Mouse (Mus musculus) forebrain, embryonic 16.5 days (tissue): ENCODE data around the gene Cbx1. TPM values are rescaled to one million over a fixed set of nuclear protein-coding genes. Genes with fewer than 3 reads are reported as not detected.

ENCODE experiments used
- ATAC-seq: fragments of 200-750 bp; cut with Nextera tagmentation; 2 replicates; pipeline ENCODE4 v1.8.0; 2017; ENCODE audit warnings: mild to moderate bottlenecking, moderate library complexity
- H3K27ac ChIP-seq: fragments of 300-500 bp; sonication (generic); 2 replicates; pipeline ENCODE4 v1.5.1; 2014; ENCODE audit warnings: low read length, control low read depth
- H3K27me3 ChIP-seq: fragments of 300-500 bp; sonication (generic); replicated peaks from 2 replicates; pipeline ENCODE4 v1.6.1; 2014; ENCODE audit warnings: low read length; ENCODE audit not compliant: control insufficient read depth, insufficient read depth
- H3K36me3 ChIP-seq: fragments of 300-500 bp; sonication (generic); 2 replicates; pipeline ENCODE4 v1.6.1; 2014; ENCODE audit not compliant: control insufficient read depth, insufficient read depth
- H3K4me1 ChIP-seq: fragments of 300-500 bp; sonication (generic); replicated peaks from 2 replicates; pipeline ENCODE4 v1.6.1; 2014; ENCODE audit warnings: low read length; ENCODE audit not compliant: control insufficient read depth, insufficient read depth
- H3K4me2 ChIP-seq: fragments of 300-500 bp; sonication (generic); 2 replicates; pipeline ENCODE4 v1.6.1; 2014; ENCODE audit warnings: mild to moderate bottlenecking, low read length, control low read depth
- H3K4me3 ChIP-seq: fragments of 300-500 bp; sonication (generic); replicated peaks from 2 replicates; pipeline ENCODE4 v1.5.1; 2014; ENCODE audit warnings: mild to moderate bottlenecking, low read length, control low read depth
- H3K9ac ChIP-seq: fragments of 300-500 bp; sonication (generic); replicated peaks from 2 replicates; pipeline ENCODE4 v1.6.1; 2014; ENCODE audit warnings: low read depth, low read length, control low read depth
- H3K9me3 ChIP-seq: fragments of 300-500 bp; sonication (generic); 2 replicates; pipeline ENCODE4 v1.6.1; 2016; ENCODE audit warnings: low read length; ENCODE audit not compliant: control insufficient read depth
- WGBS: fragments of 180-500 bp; shearing (Covaris S2); extraction: QIAGEN DNeasy Blood & Tissue Kit; methylation state at CpG from one replicate; pipeline ENCODE4 v1.1.7; 2014; 5-methylcytosine and 5-hydroxymethylcytosine counted together
- polyA plus RNA-seq: library from polyadenylated mRNA; unstranded; fragments of >200 nt; fragmentation: Nextera tagmentation; extraction: Ambion mirVana; gene quantifications from 2 replicates; pipeline ENCODE4 v1.2.1, GENCODE M21; 2015

Gene Cbx1
- polyA plus RNA-seq, 1 experiment from 2014 or later, result 87.7 TPM

- Histone ChIP-seq H3K4me2 (no peak overlapping the region), H3K9ac (no peak overlapping the region), H3K27me3 (no peaks in the 10 kb centered on the region), H3K4me1 (peaks cover 3% of the 10 kb centered on the region), H3K27ac (no peak overlapping the region), H3K36me3 (peaks cover 36% of the 10 kb centered on the region), H3K9me3 (no peaks in the 10 kb centered on the region), H3K4me3 (no peak overlapping the region)
- WGBS, result 79% methylated on average over 8 of the region's 8 CpGs
- no peak for ATAC-seq
These were observed 29.3 kb downstream of the Cbx1 start for GRCm38 (mm10) chr11:96818128-96818710.

GRCm38 (mm10) chr11:96821956-96822355 is 33.0 kb downstream of the Cbx1 start:
- H3K4me1 ChIP-seq, result peaks cover 40% of the 10 kb centered on the region
- H3K9me3 ChIP-seq, result no peaks in the 10 kb centered on the region
- H3K4me3 ChIP-seq, result no peak overlapping the region
- H3K27me3 ChIP-seq, result no peaks in the 10 kb centered on the region
- H3K4me2 ChIP-seq, result no peak overlapping the region
- peaks cover 26% of the 10 kb centered on the region for H3K36me3 ChIP-seq
- 94% methylated on average over 10 of the region's 10 CpGs for WGBS
- no peak overlapping the region for H3K27ac ChIP-seq
- ATAC-seq, result no peak
- H3K9ac ChIP-seq, result no peak overlapping the region

DNA sequence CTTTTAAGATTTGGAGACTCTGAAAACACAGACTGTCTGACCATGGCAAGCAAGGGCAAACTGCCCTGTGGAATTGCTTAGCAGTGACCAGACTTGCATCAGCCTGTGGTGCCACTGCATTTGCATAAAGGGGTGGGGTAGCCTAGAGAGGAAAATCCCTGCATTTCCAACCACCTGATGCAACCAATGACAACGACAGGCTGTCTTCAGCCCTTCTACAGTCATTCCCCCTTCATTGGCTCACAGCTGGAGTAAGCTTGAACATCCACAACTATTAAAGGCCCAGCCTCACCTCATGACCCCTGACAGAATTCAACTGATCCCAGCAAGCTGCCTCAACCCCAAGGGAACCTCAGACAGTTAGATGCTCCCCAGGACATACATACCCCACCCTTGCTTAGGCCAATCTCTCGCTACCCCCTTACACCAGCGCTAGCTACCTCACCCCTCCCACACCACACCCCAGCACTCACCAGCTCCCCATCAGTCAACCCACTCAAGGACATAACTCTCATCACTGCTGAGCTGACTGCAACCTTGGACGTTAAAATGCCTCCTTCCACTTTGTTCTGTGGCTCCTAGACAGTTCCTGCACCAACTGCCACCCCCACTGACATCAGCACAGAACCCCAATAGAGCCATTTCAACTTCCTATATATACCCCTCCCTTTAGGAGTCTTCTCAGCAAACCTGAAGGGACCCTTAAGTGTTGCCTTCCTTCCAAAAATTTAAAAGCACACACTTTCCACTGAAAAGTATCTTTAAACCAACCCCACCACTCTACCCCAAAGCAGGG is 33.9 kb downstream of the Cbx1 start:
- Histone ChIP-seq H3K4me2 (peak overlapping the region; percentile 87), H3K27me3 (no peaks in the 10 kb centered on the region), H3K4me3 (peak overlapping the region; percentile 49), H3K36me3 (peaks cover 24% of the 10 kb centered on the region), H3K27ac (no peak overlapping the region), H3K9ac (peak overlapping the region; percentile 62), H3K9me3 (no peaks in the 10 kb centered on the region), H3K4me1 (peaks cover 49% of the 10 kb centered on the region)
- 36% methylated on average over 4 of the region's 4 CpGs for WGBS
- ATAC-seq, result no peak

DNA sequence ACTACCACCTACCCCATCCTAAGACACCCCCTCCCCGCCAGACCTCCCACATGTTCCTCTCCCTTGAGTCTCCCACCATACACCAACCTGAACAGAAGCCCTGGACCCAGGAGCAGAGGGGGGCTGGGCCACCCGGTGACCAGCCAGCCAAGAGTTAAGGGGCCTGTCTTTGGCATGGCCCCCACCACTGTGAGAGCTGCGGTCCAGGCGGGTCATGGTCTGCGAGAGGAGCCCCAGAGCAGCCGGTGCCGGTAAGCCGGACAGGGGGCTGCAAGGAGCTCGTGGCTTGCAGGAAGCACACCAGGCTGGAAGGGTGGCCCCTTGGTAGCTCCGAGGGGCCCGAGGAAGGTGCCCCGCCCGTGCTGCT is 34.5 kb downstream of the Cbx1 start:
- WGBS, result 6% methylated on average over 13 of the region's 13 CpGs
- Histone ChIP-seq H3K36me3 (peaks cover 24% of the 10 kb centered on the region), H3K9me3 (no peaks in the 10 kb centered on the region), H3K4me1 (peaks cover 53% of the 10 kb centered on the region), H3K4me3 (peak overlapping the region; percentile 49), H3K27ac (peak overlapping the region; percentile 86), H3K27me3 (no peaks in the 10 kb centered on the region), H3K4me2 (peak overlapping the region; percentile 87), H3K9ac (peak overlapping the region; percentile 62)
- no peak; the same call in none of the 2 replicates for ATAC-seq

GRCm38 (mm10) chr11:96823880-96824782 is 35.2 kb downstream of the Cbx1 start:
- Histone ChIP-seq H3K27ac (peak overlapping the region; percentile 86), H3K36me3 (peaks cover 21% of the 10 kb centered on the region), H3K9me3 (no peaks in the 10 kb centered on the region), H3K9ac (peak overlapping the region; percentile 62), H3K4me2 (peak overlapping the region; percentile 87), H3K27me3 (no peaks in the 10 kb centered on the region), H3K4me3 (peak overlapping the region; percentile 49), H3K4me1 (peaks cover 58% of the 10 kb centered on the region)
- ATAC-seq, result peak; percentile 92
- WGBS, result under 1% methylated on average over 24 of the region's 26 CpGs

- H3K4me1 ChIP-seq, result peaks cover 58% of the 10 kb centered on the region
- 36% methylated on average over 7 of the region's 7 CpGs for WGBS
- ATAC-seq, result no peak
These were observed 36.0 kb downstream of the Cbx1 start for GRCm38 (mm10) chr11:96824783-96825495.

DNA sequence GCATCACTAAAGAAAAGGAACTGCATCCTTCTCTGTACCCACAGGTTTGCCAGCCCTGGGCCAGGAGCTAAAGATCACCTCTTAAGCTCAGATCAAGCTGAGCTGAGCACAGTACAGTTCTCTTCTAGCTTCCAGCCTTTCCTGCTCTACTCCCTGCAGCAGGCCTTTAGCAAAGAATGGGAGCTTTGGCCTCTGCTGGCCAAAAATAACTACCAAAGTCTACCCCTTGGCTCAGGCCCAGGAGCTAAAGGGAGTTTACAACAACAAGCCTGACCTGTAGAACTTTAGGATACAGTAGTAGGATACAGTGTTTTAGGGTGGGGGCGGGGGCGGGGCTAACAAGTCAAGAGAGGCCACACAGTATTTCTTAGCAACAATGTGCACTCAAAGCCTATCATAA is 37.6 kb downstream of the Cbx1 start:
- H3K9ac ChIP-seq, result peak overlapping the region; percentile 5; the same call in 1 of the 2 replicates
- H3K4me2 ChIP-seq, result no peak overlapping the region
- no peaks in the 10 kb centered on the region for H3K27me3 ChIP-seq
- no peak overlapping the region for H3K4me3 ChIP-seq
- peaks cover under 1% of the 10 kb centered on the region; the same call in 1 of the 2 replicates for H3K36me3 ChIP-seq
- H3K4me1 ChIP-seq, result peaks cover 62% of the 10 kb centered on the region
- ATAC-seq, result no peak
- H3K27ac ChIP-seq, result no peak overlapping the region
- H3K9me3 ChIP-seq, result no peaks in the 10 kb centered on the region
- 84% methylated on average over 2 of the region's 2 CpGs for WGBS

More at GRCm38 (mm10) chr11:96824783-96825495, 36.0 kb downstream of the Cbx1 start:
- H3K36me3 ChIP-seq, result peaks cover 14% of the 10 kb centered on the region
- H3K4me3 ChIP-seq, result no peak overlapping the region; the same call in 1 of the 2 replicates
- H3K27me3 ChIP-seq, result no peaks in the 10 kb centered on the region
- H3K9me3 ChIP-seq, result no peaks in the 10 kb centered on the region
- peak overlapping the region; percentile 22; the same call in 1 of the 2 replicates for H3K9ac ChIP-seq
- peak overlapping the region; percentile 87 for H3K4me2 ChIP-seq
- H3K27ac ChIP-seq, result peak overlapping the region; percentile 86

- H3K9ac ChIP-seq, result no peak overlapping the region
- H3K4me3 ChIP-seq, result no peak overlapping the region
- H3K4me1 ChIP-seq, result peaks cover 62% of the 10 kb centered on the region
- H3K27me3 ChIP-seq, result no peaks in the 10 kb centered on the region
- H3K9me3 ChIP-seq, result no peaks in the 10 kb centered on the region
- H3K27ac ChIP-seq, result no peak overlapping the region
- no peaks in the 10 kb centered on the region for H3K36me3 ChIP-seq
- no peak for ATAC-seq
- 83% methylated on average over 12 of the region's 12 CpGs for WGBS
- H3K4me2 ChIP-seq, result no peak overlapping the region
These were observed 38.2 kb downstream of the Cbx1 start for GRCm38 (mm10) chr11:96827062-96827581.
